Mouse (Mus musculus) stomach, postnatal 0 days (tissue): ENCODE measurements around the gene Atp6v1g1. TPM values are rescaled to one million over a fixed set of nuclear protein-coding genes. Genes with fewer than 3 reads are reported as not detected.

Experiments
- ATAC-seq: fragments of 200-750 bp; cut with Nextera tagmentation; 2 replicates; pipeline ENCODE4 v1.8.0; 2017; ENCODE audit not compliant: low FRiP score, low TSS enrichment
- DNase-seq: peaks from one replicate; pipeline ENCODE4 v3.0.0-alpha.2; 2016; ENCODE audit warnings: low spot score
- H3K27ac ChIP-seq: fragments of 300-500 bp; sonication (generic); replicated peaks from 2 replicates; pipeline ENCODE4 v1.5.1; 2014; ENCODE audit warnings: mild to moderate bottlenecking, control low read depth
- H3K27me3 ChIP-seq: fragments of 300-500 bp; sonication (generic); 2 replicates; pipeline ENCODE4 v1.6.1; 2014; ENCODE audit warnings: low read length; ENCODE audit not compliant: control insufficient read depth, insufficient read depth
- H3K36me3 ChIP-seq: fragments of 300-500 bp; sonication (generic); 2 replicates; pipeline ENCODE4 v1.6.1; 2014; ENCODE audit warnings: low read length, mixed read lengths; ENCODE audit not compliant: control insufficient read depth, insufficient read depth
- H3K4me1 ChIP-seq: fragments of 300-500 bp; sonication (generic); replicated peaks from 2 replicates; pipeline ENCODE4 v1.6.1; 2014; ENCODE audit warnings: antibody characterized with exemption; ENCODE audit not compliant: control insufficient read depth, insufficient read depth
- H3K4me2 ChIP-seq: fragments of 300-500 bp; sonication (generic); replicated peaks from 2 replicates; pipeline ENCODE4 v1.6.1; 2014; ENCODE audit warnings: low read depth, mild to moderate bottlenecking, control low read depth, moderate library complexity
- H3K4me3 ChIP-seq: fragments of 300-500 bp; sonication (generic); 2 replicates; pipeline ENCODE4 v1.5.1; 2014; ENCODE audit warnings: low read depth, low read length, control low read depth
- H3K9ac ChIP-seq: fragments of 300-500 bp; sonication (generic); 2 replicates; pipeline ENCODE4 v1.6.1; 2014; ENCODE audit warnings: mild to moderate bottlenecking, low read length, control low read depth, mixed read lengths
- H3K9me3 ChIP-seq: fragments of 300-500 bp; sonication (generic); 2 replicates; pipeline ENCODE4 v1.6.1; 2016; ENCODE audit warnings: low read length; ENCODE audit not compliant: control insufficient read depth
- CTCF ChIP-seq: IDR thresholded peaks from 2 replicates; pipeline ENCODE4 v1.5.1; 2016; ENCODE audit warnings: antibody characterized with exemption, low read depth, mild to moderate bottlenecking, moderate library complexity
- EP300 ChIP-seq: optimal IDR thresholded peaks from 2 replicates; pipeline ENCODE3; 2016; ENCODE audit warnings: antibody characterized with exemption
- WGBS: fragments of 180-500 bp; shearing (Covaris S2); extraction: QIAGEN DNeasy Blood & Tissue Kit; methylation state at CpG from one replicate; pipeline ENCODE4 v1.1.7; 2014; 5-methylcytosine and 5-hydroxymethylcytosine counted together
- polyA plus RNA-seq: library from polyadenylated mRNA; unstranded; fragments of >200 nt; fragmentation: Nextera tagmentation; extraction: Ambion mirVana; gene quantifications from 2 replicates; pipeline ENCODE4 v1.2.1, GENCODE M21; 2015

Gene Atp6v1g1
- polyA plus RNA-seq, 1 experiment from 2014 or later, result 234 TPM

DNA sequence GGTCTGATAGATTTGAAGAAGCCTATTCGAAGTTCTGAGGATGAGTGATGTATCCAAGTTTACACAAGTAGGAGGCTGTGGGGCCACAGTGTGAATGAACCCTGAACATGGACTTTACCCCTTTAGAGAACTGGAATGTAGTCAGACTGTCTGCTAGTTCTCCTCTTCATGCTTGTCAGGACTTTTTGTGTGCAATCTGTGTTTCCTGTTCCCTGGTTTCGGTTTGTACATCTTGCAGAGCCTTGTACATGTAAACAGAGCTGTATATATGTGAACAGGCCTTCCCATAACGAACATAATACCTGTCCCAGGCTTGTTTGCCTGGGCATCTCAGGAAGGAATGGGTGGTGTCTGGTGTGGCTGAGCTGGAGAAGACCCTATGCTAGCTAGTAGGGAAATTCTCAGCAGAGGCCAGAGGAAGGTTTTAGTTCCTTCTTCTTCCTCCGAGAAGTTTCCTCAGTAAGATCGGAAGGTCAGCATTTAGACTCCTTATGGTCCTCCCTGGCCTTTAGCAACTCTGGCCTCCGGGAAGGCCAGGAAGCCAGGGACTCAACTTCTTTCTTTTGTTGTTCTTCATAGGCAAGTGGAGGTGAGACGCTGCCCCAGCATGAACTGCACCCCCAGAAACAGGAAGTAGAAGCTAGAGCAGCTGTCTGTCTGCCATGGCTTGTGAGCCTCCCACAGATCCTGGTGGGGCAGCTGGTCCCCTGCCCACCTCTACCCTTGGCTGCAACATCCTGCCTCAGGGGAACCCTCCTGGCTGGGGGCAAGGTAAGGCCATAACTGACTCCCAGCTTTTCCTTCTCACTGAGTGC is 17.5 kb downstream of the Atp6v1g1 start:
- H3K27me3 ChIP-seq, result no peaks in the 10 kb centered on the region
- no peak for ATAC-seq
- H3K4me3 ChIP-seq, result no peak overlapping the region
- no peak overlapping the region for H3K9ac ChIP-seq
- H3K4me1 ChIP-seq, result peaks cover 12% of the 10 kb centered on the region
- no peaks in the 10 kb centered on the region for H3K36me3 ChIP-seq
- no peak for DNase-seq
- TF ChIP-seq CTCF, result no peak
- H3K27ac ChIP-seq, result peak overlapping the region; percentile 35
- 50% methylated on average over 7 of the region's 7 CpGs for WGBS
- no peaks in the 10 kb centered on the region for H3K9me3 ChIP-seq
- H3K4me2 ChIP-seq, result no peak overlapping the region; the same call in 1 of the 2 replicates

DNA sequence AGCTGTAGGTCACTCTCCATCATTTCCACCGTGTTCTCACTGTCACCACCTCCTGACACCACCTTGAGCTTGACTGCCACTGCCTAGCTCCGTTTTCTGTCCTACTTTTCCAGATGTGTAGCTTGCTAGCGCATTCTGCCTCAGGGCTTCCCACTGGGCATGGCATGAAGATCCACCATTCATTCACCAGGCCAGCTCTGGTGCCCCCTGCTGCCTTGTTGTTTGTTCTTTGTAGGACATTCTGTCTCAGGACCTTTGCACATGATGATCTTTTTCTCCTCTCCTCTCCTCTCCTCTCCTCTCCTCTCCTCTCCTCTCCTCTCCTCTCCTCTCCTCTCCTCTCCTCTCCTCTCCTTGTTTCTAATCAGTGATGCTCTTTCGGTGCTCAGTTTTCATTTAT is 18.2 kb downstream of the Atp6v1g1 start:
- 87% methylated on average over 4 of the region's 4 CpGs for WGBS
- DNase-seq (no peak), ATAC-seq (no peak)
- TF ChIP-seq CTCF (peak; percentile 12; the same call in 1 of the 2 replicates), EP300 (no peak)
- H3K4me3 ChIP-seq, result no peak overlapping the region
- H3K9me3 ChIP-seq, result no peaks in the 10 kb centered on the region
- no peak overlapping the region for H3K4me2 ChIP-seq
- peaks cover 9% of the 10 kb centered on the region for H3K4me1 ChIP-seq
- H3K9ac ChIP-seq, result no peak overlapping the region
- H3K27ac ChIP-seq, result 0 out of 2 replicates have a peak overlapping the region, but pooled peaks have one; percentile 35
- no peaks in the 10 kb centered on the region for H3K27me3 ChIP-seq
- H3K36me3 ChIP-seq, result no peaks in the 10 kb centered on the region

DNA sequence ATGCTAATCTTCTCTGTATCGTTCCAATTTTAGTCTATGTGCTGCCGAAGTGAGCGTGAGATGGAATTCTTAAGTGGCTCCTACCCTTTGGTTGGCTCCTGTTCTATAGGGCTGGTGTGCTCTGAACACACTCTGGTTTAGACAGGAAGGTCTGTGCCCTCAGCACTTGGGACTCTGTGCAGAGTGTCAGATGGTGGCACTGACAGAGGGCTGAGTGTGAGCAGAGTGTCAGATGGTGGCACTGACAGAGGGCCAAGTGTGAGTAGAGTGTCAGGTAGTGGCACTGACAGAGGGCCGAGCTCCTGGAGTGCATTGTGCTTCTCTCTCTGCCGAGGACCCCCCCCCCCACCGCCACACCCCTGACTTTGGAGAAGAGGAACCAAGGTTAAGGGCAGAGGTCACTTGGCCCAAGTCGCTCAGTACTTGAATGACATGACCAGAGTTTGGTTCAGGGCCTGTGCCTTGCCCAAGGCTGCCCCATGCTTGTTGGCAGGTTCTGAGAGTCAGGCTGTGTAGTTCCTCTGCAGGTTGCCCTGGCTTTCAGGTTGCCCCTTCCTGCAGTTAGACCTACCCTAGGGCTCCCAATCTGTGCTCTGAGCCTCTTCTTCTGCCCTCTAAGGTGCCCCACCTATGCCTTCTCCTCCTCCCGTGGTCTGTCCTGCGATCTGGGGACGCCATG is 23.3 kb downstream of the Atp6v1g1 start:
- Histone ChIP-seq H3K4me1 (no peaks in the 10 kb centered on the region), H3K4me2 (no peak overlapping the region), H3K36me3 (no peaks in the 10 kb centered on the region), H3K9me3 (no peaks in the 10 kb centered on the region), H3K27me3 (no peaks in the 10 kb centered on the region), H3K9ac (no peak overlapping the region), H3K4me3 (no peak overlapping the region), H3K27ac (no peak overlapping the region)
- TF ChIP-seq CTCF, result no peak
- TF ChIP-seq EP300, result no peak
- ATAC-seq (no peak), DNase-seq (no peak)
- 87% methylated on average over 10 of the region's 10 CpGs for WGBS

DNA sequence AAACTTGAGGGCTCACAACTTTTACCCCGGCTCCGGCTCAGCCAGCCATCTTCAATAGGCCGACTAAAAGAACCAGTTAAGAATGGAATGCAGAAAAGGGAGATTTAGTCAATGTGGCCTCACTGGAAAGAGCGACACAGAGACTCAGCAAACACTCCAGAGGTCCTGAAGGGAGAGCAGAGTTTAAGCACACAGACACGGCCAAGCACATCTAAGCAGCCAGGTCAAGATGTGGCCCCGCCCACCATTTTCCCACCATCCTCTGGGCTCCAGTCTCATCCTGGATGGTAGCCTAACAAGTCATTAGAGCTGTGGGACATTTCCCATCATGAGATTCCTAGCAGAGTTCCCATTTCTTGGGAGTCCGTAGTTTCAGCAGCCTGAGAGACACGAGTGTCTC is 24.8 kb downstream of the Atp6v1g1 start:
- no peak overlapping the region for H3K4me3 ChIP-seq
- H3K36me3 ChIP-seq, result no peaks in the 10 kb centered on the region

DNA sequence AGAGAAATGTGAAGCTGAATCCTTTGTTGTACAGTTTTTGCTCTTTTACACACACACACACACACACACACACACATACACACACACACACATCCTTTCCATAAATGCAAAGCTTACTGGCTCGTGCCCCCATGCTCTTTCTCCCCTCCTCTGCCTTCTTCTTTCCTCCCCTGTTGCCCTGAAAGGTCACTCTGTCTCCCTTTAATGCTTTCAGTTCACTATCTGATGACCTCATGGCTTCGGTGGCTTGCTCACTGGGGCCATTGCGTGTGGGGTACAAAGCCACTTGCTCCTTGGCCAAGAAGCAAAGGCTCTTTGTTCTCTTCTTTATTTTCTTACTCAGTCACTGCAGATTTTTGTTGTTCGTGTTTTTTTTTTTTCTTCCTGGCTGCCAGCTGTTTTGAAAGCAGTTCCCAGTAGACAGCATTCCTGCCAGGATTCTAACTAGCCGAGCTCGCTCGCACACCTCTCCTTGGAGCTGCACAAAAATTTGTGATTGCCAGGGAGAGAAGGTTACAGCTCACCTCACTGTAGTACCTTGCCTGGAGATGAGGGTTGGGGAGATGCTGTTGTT is 25.7 kb downstream of the Atp6v1g1 start:
- no peak for DNase-seq
- Histone ChIP-seq H3K4me2 (no peak overlapping the region), H3K9me3 (no peaks in the 10 kb centered on the region), H3K4me3 (no peak overlapping the region), H3K4me1 (no peaks in the 10 kb centered on the region), H3K27ac (no peak overlapping the region), H3K36me3 (no peaks in the 10 kb centered on the region), H3K9ac (no peak overlapping the region), H3K27me3 (no peaks in the 10 kb centered on the region)
- no peak for ATAC-seq
- TF ChIP-seq EP300, result no peak
- TF ChIP-seq CTCF, result no peak
- WGBS, result 37% methylated on average over 7 of the region's 7 CpGs

More for the DNA sequence above, 24.8 kb downstream of the Atp6v1g1 start:
- WGBS, result 65% methylated on average over 8 of the region's 8 CpGs
- no peaks in the 10 kb centered on the region for H3K27me3 ChIP-seq
- ATAC-seq, result no peak
- H3K9ac ChIP-seq, result no peak overlapping the region
- no peak for DNase-seq
- TF ChIP-seq EP300 (no peak), CTCF (no peak)
- no peak overlapping the region for H3K4me2 ChIP-seq
- H3K27ac ChIP-seq, result no peak overlapping the region
- H3K4me1 ChIP-seq, result no peaks in the 10 kb centered on the region
- no peaks in the 10 kb centered on the region for H3K9me3 ChIP-seq
